Mouse (Mus musculus) left cerebral cortex, adult 18-20 months (tissue): Measurements from ENCODE around the gene Ifitm10. TPM values are rescaled to one million over a fixed set of nuclear protein-coding genes. Genes with fewer than 3 reads are reported as not detected.
A peak's percentile ranks its signal among the peaks of the same experiment; 100 is the strongest.
"Not testable (repeated sequence)": the region's sequence is repeated elsewhere in the genome, so short reads cannot be mapped to it uniquely, and the experiment has no call there.

Experiments used
- DNase-seq, 2 experiments: peaks; one replicate each; pipeline ENCODE4 v3.0.0; 2021 to 2022; ENCODE audit warnings: low spot score in 2 of 2, mixed read lengths in 1 of 2
- long read RNA-seq, 2 experiments: library from polyadenylated mRNA; stranded (forward); transcript quantifications; one replicate each; pipeline ENCODE4 v2.0.0; 2021
- total RNA-seq, 2 experiments: library from RNA; stranded (reverse); gene quantifications; 2 replicates each; pipeline ENCODE4 v1.2.3; 2021

Ifitm10 gene
- total RNA-seq = 10 to 100 TPM; 35.2 to 38.2 TPM
- long read RNA-seq, experiment 1, transcript Ifitm10-202 (3 exons, 1,158 nt) = major isoform, 34 of 47 reads
- long read RNA-seq, experiment 1, partial matches to known transcripts = 3 of 47 reads
- long read RNA-seq, experiment 1, other reads (novel, unspliced or antisense) = 10 of 47 reads
- long read RNA-seq, experiment 2, transcript Ifitm10-202 (3 exons, 1,158 nt) = major isoform, 19 of 33 reads
- long read RNA-seq, experiment 2, partial matches to known transcripts = 1 of 33 reads
- long read RNA-seq, experiment 2, other reads (novel, unspliced or antisense) = 13 of 33 reads

DNA sequence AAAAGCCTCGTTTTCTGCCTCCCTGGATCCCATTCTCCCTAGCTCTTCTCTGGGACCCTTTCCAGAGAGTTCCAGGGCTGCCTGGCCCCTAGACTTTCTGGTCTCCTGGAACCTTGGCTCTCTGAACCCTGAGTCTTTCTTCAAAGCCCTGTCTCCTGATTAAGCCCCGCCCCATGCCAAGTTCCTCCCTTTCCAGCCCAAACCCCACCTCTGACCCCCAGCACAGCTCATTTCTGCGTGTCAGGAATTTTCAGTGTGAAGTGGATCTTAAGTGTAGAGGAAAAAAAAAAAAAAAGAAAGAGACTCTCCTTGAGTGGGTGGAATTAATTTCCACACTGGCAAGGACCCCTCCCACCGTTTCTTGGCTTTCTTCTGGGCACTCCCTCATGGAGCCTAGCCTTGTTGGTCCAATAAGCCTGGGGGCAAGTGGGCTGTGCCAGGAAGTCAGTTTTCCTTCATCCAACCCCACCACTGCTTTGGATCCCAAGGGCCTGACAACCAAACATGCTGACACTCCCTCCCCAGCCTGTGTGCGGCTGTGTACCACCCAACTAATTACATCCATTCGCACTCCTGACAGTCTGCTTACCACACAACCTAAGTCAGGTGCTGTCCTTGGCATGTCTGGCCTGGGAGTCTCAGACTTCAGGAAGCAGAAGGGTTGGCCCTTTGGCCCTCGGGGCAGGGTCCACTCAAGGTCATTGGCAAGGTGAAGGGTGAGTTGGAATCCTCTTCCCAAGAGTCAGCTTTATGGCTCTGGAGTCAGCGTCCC is at the start of gene Ifitm10:
Gene Ifitm10 (minus strand): TSS at position 113 of the 772 bp plus-strand sequence.
- no peak for DNase-seq

DNA sequence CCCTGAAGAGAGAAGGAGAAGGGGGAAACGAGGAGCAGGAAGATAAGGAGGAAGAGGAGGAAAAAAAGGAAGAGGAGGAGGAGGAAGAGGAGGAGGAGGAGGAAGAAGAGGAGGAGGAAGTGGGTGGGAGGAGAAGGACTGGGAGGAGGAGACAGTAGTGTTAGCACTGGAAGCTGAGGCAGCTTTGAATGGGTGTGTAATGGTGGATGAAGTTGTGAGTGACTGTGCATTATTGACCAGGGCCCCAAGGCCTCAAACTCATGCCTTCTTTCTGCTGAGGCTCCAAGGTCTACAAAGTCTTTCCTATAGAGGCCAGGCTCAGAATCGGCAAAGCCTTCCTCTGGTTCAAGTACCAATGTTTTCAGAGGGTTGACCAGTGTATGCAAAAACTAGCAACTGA is 48.3 kb upstream of the Ifitm10 start:
- no peak for DNase-seq

DNA sequence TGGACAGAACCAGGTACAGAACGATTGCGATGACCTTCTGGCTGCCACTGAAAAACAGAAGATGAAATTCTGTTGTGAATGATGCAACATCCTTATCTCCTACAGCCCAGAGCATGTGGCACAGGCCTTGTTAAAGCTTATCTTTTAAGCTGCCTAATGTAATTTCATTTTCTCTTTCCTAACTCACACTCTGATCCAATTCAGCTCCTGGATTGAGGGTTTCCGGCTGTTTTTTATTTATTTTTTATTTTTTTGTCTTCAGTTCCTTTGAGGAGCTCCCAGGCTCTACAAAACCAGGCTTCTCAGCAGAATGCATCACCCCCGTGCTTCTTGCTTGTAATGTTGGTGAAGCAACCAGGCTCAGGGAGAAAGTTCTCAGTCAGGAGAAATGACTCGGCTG is 46.3 kb upstream of the Ifitm10 start:
- DNase-seq = no peak

DNA sequence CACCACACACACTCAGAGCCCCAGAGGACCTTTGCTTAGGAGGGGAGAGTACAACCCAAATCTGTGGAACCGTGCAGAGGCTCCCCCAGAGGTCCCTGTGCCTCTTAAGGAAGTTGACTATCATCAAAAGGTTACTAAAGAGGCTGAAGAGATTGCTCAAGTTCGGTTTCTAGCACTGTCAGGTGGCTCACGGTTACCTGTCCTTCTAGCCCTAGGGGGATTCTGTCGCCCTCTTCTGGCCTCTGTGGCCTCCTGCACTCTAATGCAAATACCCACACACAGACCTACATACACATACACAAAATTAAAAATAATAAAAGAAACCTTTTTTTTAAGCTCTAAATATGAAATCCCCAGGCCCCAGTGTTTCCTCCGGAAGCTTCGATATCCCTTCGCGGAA is 45.1 kb upstream of the Ifitm10 start:
- DNase-seq = no peak

DNA sequence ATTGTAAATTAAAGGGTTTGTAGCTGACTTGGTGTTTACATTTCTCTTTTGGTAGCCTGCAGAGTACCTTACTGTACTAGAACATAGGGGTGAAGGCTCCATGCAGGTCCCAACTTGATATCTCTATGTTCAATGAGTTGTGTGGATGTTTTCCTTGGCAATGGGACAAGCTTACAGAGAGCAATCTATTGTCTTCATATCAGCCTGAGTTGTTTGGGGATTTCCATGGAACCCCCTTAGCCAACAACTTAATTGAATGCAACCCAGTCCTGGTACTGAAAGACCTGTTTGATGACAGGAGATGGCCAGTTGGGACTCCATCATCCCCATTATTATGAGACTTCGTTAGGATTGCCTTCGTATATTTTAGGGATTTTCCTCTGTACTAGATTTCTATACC is 44.5 kb upstream of the Ifitm10 start:
- DNase-seq = no peak

DNA sequence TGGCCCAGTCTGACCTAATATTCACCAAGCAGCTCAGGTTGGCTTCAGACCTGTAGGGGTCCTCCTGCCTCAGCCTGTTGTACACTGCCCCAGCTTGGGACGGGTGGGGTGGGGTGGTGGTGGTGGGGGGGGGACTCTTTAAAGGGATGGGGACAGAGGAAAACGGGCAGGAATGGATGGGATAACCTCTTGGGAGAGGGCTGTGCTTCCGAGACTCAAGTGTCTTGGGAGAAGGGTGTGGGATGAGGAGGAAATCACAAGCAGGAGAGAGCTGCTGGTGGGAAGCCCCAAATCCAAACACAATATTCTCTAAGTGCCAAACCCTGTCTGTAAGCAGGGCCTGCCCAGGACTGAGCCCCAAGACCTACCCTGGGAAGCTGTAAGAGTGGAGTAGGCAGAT is 42.7 kb upstream of the Ifitm10 start:
- DNase-seq = no peak

DNA sequence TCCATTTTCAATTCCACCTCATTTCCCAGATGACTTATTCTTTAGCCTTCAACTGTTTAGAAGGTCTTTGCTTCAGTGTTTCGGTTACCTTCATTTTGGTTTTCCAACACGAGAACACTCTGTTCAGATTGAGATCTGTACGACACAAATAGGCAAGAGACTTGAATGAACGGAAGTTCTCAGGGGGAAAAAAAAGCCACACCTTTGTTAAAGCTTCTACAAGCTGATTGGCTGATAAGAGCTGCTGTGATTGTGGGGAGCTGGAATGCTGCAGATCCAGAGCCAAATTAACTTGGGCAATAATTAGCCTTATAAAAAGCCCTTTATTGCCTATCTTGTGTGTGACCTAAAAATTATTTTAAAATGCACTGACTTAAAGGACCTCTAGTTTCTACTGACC is 41.8 kb upstream of the Ifitm10 start:
- no peak for DNase-seq

DNA sequence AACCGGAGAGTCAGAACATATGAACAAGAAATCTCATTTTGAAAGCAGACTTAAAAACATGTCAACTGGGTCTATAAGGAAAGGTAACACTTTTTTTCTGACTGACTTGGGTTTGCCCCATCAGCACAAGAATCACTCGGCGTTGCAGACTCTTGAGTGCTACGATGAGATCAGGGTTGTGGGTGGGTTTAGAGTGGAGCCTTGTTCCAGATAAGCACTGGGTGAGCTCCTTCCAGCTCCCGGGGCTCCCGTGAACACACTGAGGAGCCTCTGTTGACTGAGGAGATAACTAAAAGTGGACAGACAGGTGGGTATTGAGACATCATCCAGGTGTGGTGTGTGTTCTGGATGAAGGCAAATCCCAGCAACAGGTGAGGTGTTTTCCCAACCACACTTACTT is 39.7 kb upstream of the Ifitm10 start:
- DNase-seq = no peak

DNA sequence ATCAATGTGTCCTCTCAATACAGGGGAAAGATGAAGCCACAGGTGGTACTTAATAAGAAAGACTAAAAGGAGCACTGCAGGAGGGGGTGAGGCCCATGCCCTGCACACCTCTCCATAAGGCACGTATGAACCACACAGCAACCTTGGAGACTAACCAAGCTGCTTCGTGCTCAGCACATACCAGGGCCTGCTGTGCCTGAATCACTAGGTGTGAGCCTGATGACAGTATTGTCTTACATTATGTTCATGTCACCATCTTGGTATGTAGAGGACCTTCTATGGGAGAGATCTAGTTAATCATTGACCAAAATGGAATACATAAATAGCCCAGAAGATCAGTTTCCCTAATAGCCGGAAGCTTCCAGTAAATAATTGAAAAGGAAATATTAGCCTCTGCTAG is 36.0 kb upstream of the Ifitm10 start:
- no peak for DNase-seq

DNA sequence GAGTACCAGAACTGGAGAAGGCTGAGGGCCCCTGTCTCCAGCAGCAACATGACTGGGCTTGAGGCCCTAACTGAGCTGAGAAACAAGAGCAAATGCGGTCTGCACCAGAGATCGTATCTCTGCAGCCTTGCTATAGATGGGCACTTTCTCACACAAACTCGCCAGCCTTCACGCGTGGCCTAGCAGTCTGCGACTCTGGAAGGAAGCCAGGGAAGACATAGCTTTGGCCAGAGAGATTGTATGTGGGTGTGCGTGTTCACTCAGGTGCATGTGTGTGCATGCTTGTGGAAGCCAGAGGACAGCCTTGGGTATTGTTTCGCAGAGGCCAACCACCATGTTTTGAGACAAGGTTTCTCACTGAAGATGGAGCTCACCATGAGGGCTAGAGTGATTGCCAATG is 35.1 kb upstream of the Ifitm10 start:
- DNase-seq = no peak

DNA sequence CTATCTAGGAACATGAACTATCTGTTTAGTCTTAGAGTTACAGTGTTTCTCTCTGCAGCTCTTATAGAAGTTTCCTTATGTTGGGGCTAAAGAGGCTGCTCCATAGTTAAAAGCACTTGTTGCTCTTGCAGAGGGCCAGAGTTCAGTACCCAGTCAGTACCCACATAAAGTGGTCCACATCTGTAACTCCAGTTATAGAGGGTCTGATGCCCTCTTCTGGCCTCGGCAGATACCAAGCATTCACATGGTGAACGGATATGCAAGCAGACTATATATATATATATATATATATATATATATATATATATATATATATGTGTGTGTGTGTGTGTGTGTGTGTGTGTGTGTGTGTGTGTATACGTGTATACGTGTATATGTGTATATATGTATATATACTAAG is 34.4 kb upstream of the Ifitm10 start:
- no peak for DNase-seq

DNA sequence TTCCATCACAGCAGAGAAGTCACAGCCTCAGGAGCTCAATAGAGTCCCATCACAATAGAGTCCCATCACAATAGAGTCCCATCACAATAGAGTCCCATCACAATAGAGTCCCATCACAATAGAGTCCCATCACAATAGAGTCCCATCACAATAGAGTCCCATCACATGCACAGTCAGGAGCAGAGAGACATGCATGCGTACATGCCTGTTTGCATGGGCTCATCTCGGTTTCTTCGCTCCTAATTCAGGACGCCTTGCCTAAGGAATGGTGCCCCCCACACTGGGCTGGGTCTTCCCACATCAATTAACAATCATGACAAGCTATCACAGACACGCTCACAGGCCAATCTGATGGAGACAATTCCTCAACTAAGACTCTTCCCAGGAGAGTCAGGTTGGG is 31.6 kb upstream of the Ifitm10 start:
- DNase-seq = not testable (repeated sequence)

DNA sequence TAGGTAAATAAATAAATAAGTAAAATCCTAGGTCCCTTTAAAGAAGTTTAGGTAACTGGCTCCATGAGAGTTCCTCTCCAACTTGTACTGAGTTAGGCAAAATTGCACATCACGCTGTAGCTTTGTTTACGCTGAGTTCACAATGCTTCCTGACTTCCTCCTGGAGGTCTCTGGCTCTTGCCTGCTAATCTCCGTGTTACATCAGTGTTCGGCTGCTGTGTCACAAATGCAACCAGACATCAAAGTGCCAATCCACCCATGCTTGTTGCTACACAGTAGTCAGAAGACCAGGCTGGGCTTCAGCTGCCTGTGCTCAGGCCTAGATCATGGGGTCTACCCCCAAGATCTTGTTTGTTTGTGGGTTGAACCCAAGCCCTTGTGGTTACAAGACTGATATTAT is 30.0 kb upstream of the Ifitm10 start:
- DNase-seq = no peak

DNA sequence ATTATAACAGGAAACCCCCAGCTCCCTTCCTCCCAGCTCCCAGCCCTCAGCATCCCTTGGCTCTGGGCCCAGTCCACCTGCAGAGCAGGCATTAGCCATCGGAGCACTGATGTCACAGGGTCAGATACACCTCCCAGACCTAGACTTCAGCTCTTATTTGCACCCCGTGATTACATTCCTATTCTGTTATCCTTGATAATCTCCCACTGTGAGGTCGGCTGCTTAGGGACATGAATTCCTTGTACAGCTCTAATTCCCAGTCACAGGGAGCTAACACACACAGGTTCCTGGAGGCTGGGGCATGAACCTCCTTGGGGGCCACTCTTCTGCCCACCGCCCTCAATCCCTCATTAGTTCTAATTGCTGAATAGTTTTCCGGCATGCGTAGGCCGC is 27.2 kb upstream of the Ifitm10 start:
- no peak for DNase-seq

DNA sequence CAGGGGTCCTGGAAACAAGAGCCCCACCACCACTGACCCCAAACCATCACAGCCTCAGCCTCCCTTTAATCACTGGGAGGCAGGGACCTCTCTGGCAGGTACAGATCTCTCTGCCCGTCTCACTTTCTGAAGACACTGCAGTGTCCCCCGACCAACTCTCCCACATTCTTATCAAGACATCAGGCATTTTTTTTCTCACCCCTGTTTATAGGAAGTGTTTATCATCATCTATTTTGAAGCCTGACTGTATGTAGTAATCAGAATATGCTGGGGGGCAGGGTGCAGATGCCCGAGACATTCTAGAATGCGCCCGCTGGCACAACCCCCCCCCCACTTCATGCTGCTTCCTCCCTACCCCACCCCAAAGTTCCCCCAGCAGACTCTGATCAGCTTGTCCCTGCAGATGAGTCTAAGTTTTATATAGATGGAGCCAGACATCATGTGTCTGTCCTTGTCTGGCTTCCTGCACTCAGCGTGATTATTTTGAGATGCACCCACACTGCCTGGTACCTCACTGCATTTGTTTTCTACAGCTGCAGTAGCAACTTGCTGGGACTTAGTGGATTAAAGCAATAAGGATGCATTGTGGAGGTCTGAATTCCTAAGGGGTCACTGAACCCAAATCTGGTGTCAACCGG is 26.7 kb upstream of the Ifitm10 start:
- peak in 1 of 2 experiments; percentile 22 for DNase-seq

DNA sequence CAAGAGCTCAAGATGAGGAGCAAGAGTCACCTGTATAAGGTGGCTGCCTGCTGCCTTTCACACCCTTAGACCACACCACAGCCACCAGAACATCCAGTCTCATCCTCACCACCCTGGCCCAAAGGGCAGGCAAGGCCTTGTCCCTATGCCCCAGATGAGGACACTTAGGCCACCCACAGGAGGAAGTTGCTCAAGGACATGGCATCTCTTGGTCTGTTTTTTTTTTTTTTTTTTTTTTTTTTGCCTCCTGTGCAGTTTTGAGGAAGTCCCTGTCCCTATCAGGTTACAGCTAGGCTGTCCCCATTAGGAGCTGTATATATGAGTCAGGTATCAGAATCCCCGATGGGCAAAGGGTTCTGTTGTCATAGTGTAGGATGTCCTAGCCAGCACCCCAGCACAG is 25.7 kb upstream of the Ifitm10 start:
- DNase-seq = no peak

DNA sequence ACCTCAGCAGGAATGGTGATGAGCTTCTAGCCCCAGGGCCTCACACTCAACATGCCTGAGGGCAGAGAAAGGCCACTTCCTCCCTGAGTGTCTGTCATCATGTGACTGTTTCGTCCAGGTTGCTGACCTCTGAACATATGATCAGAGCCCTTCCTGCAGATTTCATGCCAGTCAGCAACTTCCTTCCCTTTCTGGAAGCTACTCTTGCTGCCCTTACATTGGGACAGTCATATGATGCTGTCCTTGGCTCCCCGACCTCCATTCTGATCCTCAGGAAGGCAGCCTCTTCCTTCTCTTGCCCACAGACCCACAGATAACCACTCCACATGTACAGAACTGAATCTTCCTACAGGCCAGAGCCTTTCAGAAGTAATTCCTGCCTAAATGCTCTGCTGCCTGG is 24.5 kb upstream of the Ifitm10 start:
- no peak for DNase-seq

DNA sequence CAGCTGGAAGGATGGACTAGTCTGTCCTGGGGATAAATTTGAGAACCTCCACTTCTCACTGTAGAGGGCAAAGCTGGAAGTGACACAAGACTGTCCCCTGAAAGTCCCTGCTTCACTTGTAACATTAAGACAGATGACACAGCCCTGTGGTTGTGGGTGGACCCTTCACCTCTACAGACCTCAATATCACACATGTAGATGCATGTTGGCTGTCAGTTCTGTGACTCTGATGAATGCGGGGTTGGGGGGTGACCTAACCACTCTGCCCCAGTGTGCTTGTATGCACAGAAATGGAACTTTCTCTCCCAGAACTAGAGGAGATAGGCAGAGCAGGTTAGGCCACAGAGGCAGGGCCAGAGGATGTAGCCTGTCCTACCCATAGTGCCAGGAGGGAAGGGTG is 23.1 kb upstream of the Ifitm10 start:
- no peak for DNase-seq

DNA sequence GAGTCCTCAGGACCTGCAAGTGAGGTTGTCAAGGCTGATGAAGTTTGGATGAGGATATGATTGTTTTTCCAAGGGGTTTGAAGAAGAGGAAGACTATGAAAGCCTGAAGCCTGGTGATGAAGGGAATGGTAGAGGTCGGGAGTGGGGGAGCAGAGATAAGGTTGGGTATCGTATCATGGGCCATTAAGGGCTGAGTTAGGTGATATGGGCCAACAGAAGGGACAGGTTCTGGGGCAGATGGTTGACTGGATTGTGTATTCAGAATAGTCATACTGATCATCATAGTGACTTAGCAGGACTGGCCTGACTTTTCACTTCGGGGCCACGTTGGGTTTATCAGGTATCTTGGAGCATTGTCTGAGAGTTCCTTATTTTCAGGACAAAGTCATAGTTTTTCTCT is 21.9 kb upstream of the Ifitm10 start:
- DNase-seq = no peak

DNA sequence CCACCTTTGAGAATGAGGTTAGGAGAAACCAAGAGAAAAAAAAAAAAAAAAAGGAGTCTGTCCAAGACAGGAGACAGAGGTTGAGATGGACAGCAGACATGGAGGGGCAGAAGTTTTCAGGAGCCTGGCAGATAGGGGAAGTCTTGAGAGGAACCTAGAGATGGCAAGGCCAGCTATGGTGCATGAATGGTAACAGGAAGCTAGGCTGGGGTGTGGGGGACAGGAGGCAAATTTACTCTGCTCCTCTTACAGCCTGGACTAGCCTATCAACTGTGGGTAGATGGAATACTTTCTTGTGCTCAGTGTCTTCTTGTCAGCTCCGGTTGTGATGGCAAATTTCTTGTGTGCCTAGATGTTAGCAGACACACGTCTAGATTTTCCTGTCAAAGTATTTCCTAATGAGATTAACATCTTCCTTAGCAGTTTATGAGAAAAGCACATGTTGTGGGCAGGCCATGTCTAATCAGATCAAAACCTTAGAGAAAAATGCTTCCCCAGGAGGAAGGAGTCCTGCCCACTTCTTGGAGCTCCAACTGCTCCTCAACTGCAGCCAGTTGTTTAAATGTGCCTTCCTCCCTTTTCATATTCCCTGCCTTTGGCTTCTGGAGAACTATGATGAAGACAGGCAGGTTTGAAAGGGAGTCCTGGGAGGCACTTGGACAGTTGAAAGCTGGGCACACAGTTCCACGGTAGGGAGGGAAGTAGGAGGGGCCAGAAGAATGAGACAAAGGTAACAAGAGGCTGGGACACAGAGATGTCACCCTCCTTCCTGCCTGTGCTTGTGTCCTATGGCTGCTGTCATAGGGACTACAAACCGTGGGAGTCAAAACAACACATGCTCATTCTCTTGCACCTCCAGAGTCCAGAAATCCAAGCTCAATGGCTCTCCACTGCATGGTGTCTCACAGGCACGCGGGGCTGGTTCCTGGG is 21.0 kb upstream of the Ifitm10 start:
- no peak for DNase-seq

DNA sequence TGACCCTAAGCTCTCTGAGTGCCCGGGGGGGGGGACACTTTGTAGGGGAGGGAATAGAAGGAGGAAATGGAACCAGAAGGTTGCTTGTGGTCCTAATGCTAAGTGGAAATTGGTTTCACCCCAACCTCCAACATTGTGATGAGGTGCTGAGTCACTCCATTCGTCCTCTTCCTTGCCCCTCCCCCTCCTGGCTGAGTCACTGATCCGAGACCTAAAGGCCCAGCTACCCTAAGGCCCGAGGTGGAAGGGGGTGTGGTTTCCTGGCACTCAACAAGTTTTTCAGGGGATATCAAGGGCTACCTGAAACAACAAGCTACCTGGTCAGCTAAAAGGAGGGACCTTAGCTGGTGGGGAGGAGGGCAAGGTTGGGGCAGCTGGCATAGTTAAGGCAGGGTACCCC is 19.6 kb upstream of the Ifitm10 start:
- DNase-seq = no peak
